In the genomic region with DNA sequence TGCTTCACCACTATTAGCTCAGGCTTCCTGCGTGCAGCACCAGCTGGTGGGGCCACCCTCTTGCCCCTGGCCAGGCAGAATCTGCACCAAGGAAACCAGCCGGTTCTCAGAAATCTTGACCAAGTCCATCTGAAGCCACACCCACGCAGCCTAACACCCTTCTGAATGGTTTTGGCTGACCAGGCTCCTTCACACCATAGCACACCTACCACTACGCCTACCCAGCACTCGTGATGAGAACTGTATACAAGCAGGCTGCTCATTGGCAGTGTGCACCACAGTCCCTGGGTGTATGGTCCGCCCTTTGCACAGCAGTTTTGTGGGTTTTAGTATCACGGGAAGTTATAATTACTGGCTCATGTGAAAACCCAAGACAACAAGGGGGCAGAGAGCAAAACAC, we compare ENCODE assay signal across 11 mouse cellular contexts.
"Had no signal": no experiment of that assay in that cellular context is flagged by ENCODE, and none has a peak within 500 bp of the region (broad histone marks: within the 10 kb centered on the region; RNA-seq: fewer than 3 reads in every experiment).

No protein-coding gene starts in this region.

- DNase-seq: kidney, adult 11 months; kidney, adult 8-10 months; kidney, postnatal 10 days; kidney, postnatal 36 days; layer of hippocampus, postnatal 36 days; liver, postnatal 0 days; lung, embryonic 14.5 days; spleen, adult 18-20 months; thymus, postnatal 25 days had no signal

- ATAC-seq: liver, postnatal 0 days; lung, postnatal 0 days; midbrain, embryonic 15.5 days had no signal
